Mouse (Mus musculus): Measurements from ENCODE around the gene Pax3.

The Pax3 gene

DNA sequence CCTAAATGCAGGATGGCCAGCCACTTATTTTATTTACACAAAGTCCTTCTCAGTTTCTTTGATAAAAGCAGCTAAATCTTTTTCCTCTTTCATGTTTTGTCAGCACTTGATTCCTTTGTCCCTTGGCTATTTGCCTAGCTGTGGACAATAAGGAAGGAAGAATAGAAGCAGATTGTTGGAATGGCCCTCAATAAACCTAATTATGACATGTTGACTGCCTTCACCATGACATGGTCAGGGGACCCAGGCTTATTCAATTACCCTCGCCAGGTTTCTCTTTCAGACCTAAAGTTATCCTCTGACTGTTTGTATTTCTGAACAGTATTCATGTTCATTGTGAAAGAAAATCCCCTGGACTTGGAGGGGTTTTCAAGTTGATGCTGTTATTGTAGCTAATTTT lies 25.3 kb downstream of the Pax3 start:
- DNase-seq (ENCODE audit: low read depth): no peak

DNA sequence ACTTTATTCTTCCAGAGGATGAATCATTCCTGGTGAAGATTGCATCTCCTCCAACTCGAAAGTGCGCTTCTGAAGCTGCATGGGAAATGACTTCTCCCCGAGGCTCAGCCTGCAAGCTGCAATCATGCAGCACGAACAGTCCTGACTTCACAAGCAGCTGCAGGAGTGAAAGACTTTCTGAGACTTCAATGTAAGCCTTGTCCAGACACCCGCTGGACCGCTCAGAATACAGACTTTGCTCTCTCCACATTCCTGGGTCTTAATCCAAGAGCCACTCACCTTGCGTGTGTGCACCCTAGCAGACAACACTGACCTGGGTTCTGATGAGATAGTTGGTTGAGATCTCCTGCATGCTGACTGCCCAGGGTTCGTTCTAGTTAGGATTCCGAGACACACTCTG lies 26.2 kb downstream of the Pax3 start:
- DNase-seq (ENCODE audit: low read depth): no peak

DNA sequence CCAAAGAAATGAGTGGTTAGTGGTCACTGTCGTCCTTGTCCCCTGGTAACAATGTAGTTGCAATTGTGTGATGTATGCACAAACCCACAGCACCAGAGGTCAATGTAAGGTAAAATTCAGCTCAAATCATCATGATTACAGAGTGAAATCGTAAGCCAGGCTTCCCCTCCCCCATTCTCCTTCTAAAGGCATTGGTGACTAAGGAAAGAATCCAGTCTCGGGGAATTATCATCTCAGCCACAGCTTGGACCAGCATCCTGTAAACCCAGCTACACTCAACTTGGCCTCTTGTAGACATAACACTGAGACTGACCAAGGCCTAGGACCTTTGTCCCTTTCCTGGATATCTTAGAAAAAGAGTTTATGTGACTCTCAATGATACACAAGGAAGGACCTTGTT lies 28.1 kb downstream of the Pax3 start:
- no peak for DNase-seq (ENCODE audit: low read depth)

DNA sequence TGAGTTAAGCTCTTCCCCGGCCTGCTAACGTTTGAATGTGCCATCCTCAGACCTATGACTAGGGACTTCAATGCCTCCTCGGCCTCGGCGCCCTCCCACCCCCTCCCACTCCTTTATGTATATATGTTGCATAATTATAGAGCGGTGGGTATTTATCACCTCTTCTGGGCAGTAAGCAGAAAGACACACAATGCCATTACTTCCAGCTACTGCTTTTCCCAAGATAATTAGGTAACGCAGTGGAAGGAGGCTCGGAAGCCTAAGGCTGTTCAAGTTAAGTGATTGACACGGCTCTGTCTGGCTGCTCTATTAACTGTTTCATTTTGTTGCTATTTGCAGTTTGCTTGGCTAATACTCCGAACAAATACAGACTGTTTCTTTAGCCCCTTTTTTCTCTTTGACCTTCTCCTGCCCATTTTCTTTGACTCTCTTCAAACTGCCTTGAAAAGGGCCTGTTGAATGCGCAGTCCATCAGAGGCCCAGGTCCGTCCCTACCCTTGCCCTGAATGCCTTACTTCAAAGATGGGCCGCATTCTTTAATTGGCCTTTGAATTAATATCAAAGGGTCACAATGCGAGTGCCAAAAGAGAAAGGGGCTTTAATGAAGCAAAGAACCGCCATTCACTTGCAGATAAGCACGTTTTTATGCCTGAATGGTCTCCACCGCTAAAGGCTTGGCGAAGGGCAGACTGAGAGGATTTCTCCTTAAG lies 29.2 kb downstream of the Pax3 start:
- no peak for DNase-seq (ENCODE audit: low read depth)

DNA sequence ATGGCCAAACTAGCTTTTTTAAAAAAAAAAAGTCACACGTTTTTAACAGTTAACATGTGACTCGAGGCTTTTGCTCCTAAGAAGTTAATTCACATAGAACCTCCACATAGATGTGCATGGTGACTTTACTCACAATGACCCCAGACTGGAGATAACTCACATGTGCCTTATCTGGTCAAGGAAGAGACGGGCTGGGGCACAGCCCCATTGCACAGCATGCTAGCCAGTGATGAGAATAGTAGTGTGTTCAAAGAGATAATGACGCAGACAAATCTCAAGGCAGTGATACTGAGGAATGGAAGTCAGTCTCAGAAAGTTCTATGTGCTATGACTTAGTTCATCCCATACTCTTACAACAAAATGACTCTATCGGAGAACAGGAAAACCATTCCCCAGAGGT lies 35.2 kb downstream of the Pax3 start:
- DNase-seq (ENCODE audit: low read depth): no peak

DNA sequence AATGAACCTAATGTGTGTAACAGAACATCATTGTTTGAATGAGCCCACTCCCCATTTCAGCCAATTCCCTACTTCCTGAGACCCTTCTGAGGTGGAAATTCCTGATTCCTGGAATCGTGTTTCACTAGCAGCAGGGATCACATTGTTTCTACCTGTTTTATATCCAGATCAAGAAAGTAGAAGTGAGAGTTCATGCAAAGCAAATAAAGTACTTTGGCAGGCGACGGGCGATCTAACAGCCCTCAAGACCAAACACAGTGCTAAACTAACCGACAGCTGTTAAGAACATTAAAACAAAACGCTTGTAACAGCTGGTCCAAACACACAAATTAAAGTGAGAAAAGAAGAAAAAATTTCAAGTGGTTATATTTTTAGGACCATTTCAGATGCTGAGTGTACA lies 39.0 kb downstream of the Pax3 start:
- DNase-seq (ENCODE audit: low read depth): no peak

DNA sequence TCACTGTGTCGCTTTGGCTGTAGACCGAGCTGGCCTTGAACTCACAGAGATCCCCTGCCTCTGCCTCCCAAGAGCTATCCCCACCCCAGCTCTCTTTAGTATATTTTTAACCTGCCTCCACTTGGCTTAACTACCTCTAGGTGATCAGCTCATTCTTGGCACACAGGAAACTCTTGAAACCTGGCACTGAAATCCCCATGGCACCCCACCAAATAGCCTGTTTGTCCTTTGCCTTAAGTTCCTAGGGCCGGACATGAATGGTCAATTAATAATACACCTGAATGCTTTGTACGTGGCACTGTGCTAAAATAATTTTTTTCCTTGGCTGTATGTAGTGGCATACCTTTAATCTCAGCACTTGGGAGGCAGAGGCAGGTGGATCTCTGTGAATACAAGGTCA lies 41.1 kb downstream of the Pax3 start:
- DNase-seq (ENCODE audit: low read depth): no peak

DNA sequence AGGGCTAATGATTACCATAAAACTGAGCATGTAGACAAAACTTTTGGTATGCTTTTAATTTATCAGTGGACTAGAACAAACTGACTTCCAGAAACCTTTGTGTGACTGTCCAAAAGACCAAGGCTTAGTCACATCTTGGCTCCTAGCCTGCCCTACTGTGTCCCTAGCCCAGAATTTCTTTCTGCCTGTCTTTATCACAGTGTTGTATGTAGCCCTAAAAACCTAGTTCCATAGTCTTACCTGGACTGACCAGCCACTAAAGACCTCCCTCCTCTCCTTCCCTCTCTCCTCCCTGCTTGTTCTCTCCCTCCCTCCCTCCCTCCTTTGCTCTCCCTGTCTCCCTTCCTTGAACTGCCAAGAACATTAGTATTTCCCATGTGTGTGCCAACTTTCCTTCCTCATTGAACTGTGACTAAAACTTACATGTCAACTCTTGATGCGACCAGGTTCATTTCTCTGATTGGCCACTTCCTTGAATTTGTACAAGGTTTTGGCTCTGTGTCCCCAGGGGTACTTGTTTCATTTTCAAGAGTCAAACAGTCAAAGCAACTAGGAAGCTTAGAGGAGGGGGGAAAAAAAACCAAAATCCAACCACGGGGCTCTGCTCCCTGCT lies 48.8 kb downstream of the Pax3 start:
- DNase-seq (ENCODE audit: low read depth): no peak

DNA sequence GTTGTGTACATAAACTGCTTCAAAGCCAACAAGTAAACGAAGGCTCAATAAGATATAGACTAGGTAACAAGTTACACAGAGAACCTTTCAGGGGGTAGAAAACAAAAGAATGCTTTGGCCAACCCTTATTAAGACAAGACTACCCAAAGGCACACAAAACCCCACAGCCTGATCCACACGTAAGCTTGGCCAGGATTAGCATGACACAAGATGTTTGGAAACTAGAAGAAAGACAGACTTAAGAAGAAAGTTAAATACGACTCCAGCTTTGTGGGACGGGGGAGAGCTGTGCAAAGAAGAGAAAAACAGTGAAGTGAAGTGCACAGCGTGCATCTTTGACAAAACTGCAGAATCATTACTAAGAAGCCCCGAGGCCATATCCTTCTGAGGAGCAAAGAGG lies 53.5 kb downstream of the Pax3 start:
- DNase-seq (ENCODE audit: low read depth): no peak

DNA sequence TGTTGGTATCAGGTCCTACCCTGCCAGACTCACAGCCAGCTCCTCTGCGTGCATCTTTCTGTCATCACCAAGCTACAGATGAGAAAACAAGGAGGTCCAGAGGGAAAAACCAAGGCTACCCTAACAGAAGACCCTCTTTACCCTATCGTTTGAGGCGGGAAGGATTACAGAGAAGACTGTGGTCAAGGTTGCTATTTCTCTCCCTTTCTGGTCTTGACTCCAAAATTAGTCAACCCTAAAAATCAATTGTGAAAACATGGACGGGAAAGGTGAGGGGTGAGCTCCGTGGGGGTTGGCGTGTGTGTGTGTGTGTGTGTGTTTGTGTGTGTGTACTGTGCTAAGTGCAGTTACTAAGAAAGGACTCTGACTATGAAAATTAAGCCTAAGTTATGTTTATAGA lies 54.0 kb downstream of the Pax3 start:
- no peak for DNase-seq (ENCODE audit: low read depth)

DNA sequence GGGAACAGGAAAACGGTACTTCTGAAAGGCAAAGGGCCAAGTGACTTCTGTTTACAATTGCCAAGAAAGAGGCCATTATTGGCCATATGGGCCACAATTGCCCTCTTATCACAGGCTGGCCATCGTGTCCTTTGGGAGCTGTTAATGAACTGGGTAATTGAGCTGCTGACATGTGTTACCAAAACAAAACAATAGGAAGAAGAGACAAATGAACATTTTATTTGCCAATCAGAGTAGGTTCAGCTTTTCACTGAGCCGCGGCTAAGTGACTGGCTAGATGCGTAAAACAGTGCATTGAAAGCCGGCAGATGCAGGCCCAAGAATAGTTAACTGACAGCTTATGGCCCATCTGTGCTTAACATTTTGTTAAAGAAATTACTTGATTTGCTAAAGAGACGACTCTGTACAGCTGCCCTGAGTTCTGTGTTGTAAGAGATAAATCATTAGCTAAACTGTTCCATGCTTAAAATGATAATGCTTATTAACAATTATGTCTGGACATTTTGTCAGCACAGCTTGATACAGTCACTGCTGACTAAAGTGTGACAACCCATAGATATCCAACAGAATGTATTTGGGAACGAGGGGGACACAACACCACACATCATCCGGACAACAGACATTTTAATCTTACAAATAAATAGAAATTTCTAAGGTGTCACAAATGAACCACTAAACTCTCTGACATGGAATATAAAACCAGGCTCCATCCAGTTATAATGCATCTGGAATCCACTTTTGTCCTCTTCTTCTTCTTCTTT lies 55.0 kb downstream of the Pax3 start:
- no peak for DNase-seq (ENCODE audit: low read depth)

DNA sequence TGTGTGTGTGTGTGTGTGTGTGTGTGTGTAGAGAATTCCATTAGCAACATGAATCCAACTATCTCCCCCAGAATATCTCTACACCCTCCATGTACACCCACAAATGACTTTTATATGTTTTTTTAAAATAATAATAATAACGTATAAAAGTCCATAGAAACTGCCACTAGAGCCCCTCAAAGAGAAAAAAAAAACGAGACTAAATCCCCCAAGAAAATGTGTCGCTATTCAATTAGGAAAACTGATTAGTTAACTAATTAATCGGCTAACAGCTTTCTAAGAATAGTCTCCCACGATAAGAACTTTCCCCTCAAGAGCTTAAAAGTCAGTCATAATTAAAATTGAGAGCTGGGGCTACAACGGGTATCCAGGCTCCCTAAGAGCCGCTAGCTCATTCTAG lies 55.6 kb downstream of the Pax3 start:
- no peak for DNase-seq (ENCODE audit: low read depth)

DNA sequence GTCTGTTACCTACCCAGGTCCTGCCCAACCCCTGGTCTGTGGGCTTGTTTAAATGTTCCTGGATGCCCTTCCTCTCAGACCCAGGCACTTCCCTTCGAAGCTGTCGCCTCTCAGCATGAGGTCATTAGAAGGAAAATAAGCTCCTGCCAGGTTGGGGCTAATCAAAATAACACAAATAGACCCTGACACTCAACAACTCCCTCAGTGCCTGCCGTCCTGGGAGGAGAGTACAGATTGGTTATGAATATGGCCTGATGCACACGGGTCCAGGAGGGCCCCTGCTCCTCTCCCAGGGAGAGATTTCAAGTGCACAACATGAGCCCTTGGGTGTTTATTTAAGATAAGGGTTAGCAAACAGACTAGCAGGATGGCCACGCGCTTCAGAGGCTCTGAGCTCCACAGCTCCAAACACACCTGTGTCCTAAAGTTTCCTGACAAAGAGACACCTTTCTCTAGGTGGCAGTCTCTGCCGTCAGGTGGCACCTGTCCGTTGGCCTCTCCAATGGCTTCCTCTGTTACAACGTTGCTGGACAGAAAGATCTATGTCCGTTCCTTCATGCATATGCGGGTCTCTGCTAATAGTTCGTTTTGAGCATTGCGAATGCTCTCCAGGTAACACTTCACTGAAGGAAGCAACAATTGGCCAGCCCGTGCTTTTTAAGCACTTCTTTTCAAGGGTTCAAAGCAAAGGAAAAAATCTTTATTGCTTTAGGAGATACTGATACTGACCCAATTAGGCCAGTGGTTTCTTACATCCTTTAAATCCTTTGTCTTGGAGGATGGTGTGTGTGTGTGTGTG lies 56.2 kb downstream of the Pax3 start:
- no peak for DNase-seq (ENCODE audit: low read depth)

DNA sequence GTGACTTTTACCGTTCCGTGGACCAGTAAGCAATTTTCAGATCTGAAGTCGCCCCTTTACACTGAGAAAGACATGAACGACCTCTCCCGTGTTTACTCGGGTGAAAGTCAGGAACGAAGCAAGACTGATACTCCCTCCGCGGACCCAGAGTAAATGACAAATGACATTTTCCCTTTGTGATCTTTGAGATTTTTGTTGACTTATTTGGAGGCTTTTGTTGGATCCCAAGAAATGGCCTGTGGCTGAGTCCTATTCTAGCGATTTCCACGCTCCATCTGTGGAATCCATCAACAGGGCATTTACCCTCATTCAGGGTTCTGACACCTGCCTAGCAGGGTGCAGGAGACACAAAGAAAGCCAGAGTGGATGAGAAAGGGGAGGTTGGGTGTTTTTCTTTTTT lies 57.6 kb downstream of the Pax3 start:
- DNase-seq (ENCODE audit: low read depth): no peak

DNA sequence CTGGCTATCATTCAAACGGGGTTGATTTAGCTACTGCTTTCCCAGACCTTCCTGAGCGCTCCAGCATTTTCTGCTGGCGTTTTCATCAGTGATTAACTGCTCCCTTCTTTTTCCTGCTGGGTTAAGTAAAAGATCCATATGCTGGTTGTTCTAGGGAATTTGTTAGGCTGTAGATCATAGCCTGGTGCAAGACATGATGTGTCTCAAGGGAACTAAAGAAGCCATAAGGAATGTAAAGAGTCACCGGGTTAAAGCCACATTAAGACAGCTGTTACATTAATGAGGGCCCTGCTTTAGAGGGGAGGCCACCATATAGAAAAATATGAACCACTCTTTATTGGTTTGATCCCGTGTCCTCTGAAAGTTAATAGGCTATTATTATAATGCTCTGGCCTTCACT lies 67.7 kb downstream of the Pax3 start:
- DNase-seq (ENCODE audit: low read depth): no peak

DNA sequence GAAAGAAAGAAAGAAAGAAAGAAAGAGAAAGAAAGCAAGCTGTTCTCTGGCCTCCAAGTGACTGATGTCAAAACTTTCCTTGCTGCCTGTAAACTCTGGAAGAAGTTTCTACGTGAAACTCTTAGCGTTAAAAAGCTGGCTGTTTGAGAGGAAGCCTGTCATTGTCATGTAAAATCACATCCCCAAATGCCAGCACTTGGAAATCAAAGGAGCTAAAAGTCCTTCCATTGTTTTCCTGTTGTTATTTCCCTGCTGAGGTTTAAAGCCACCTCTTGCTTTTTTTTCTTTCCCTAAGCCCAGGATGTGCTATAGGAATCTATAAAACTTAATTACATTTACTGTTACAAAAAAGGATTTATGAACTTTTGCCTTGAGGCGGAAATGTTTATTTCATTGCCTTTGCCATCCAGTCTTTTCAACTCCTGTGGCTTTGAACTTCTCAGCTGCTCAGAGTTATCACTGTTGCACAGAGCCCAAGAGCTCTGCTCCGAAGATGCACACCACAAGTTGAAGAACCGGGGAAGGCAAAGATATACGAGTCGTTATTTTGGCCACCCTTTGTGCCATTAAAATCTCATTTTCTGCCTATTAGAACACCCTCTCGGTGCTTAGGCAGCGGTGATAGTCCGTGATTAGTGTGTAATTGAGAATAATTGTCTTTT lies 76.9 kb downstream of the Pax3 start:
- DNase-seq (ENCODE audit: low read depth): no peak

DNA sequence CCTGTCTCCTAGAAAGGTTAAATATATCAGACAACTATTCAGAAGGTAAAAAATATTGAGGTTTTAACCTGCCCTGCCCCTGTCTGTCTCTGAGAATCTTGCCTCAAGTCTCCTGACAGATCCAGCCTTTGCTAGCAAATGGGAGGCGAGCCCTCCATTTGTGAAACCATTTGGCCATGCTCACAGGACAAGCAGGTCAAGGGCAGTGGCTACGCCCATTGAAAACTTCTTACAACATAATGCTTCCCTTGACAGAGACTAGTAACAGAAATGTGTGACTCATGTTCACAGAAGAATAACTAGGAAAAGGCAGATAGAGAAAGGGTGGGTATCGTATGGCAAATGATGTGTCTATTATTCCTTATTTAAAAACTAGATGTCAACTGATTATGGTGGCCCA lies 80.9 kb downstream of the Pax3 start:
- no peak for DNase-seq (ENCODE audit: low read depth)

DNA sequence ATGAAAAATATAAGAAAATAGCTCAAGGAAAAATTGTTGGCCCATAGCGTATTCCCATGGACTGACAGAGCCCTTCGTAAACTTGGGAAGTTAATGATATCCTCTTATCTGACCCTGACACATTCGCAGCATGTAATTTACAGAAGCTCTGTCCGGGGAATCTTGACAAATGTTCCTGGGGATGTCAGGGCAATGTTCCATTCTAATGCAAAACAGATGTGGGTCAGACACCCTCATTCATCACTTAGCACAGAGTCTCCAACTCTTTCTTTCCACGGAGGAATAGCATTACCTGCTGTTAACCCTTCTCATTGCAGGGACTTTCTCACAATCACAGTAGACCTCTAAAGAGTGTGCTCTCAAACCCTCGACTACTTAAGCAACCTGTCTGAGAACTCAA lies 86.6 kb downstream of the Pax3 start:
- no peak for DNase-seq (ENCODE audit: low read depth)

DNA sequence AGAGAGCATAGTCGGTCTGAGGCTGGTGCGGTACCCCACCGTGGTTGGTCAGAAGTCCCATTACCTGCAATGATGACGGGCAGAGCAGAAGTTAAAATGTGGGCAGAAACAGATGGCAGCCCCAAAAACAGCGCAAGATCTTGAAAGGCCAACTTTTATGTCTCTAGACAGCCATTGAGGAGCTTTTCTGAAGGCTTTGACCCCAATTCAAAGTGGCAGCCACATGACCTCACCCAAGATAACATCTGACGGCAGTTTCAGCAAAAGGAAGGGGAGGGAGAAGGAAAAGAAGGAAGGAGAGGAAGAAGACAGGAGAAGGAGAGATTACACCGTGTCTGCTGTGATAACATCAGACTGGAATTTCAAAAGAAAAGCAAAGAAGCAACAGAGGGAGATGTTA lies 93.4 kb downstream of the Pax3 start:
- DNase-seq (ENCODE audit: low read depth): no peak

DNA sequence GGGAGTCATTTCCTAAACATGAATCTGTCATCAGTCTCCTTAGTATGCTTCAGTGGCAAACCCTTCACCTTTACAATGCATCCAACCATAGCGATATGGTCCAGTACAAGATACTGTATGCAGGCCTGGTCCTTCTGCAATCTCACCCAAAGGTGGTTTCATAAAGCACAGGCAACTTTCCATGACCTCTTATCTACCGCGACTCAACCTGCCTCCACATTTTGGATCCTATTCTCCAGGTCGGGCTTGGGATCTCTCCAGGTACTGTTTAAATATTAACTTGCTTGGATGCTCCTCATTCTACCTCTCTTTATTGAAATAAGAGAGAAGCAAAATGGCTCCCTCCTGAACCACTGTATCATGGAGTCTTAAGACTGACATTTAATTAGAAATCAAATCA lies 103.3 kb downstream of the Pax3 start:
- DNase-seq (ENCODE audit: low read depth): no peak

DNA sequence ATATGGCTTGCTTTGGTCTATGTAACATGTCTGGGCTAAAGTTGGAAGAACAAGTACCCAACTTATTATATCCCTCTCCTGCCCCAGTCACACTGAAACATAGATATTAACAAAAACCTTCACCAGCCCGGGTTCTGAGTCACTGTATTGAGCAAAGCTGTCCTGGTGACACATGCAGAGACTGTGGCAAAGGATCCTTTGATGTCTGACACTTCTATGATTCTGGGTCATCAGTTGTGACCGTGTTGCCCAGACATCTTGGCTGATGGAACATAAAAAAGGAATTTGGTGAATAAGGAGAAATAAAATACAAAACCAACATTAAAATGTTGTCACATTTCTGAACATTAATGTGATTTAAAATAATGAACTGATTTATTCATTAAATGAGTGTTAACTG lies 108.3 kb downstream of the Pax3 start:
- DNase-seq (ENCODE audit: low read depth): no peak

DNA sequence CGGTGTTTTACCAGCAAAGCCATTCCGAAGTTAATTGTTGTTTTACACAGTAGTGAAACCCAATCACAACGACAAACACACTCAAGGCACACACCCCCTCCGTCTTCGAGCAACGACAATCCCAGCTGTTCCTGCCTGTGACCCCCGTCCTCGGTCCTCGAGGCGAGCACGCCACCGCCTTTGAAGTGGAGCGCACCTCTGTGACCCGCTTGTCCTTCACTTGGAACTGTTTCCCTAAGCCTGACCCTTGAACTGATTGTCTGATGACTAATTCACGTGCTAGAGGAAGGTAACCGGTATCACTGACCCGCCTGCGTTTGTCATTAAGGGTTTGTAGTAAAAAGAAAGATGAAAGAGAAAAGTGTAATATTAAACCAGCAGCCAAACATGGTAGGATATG lies 115.2 kb downstream of the Pax3 start:
- no peak for DNase-seq (ENCODE audit: low read depth)

Data from 416B (cell line).